Comparison of ENCODE assay signal across 9 mouse cellular contexts in the genomic region with DNA sequence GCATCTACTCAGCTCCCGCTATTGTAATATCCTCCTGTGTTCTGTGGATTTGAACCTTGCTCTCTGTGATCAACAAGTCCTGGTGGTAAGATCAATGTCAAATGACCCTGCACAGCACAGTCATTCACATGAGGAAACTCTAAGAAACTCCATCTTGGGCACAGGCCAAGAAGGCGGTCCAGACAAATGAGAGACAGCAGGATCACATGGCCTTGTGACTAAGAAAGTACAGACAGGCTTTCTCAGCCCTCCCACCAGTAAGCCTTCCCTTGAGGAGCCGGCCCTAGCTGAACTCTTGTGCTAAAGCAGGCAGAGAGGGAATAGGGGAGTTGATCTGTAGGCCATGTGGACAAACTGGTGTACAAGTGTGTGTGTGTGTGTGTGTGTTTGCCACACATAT. TPM values are rescaled to one million over a fixed set of nuclear protein-coding genes. Genes with fewer than 3 reads are reported as not detected.
DNase-seq lines count a peak whose midpoint lies in the region; ATAC-seq lines count a peak whose summit lies in the region.
"Had no signal": no experiment of that assay in that cellular context is flagged by ENCODE, and none has a peak within 500 bp of the region (broad histone marks: within the 10 kb centered on the region; RNA-seq: fewer than 3 reads in every experiment).

No protein-coding gene starts in this region.

- no peak overlapping the region for H3K9ac ChIP-seq in intestine, embryonic 16.5 days (ENCODE audit: low read depth, low read length)
- H3K9ac ChIP-seq: liver, embryonic 15.5 days had no signal

- H3K36me3 ChIP-seq in intestine, embryonic 16.5 days (ENCODE audit: control insufficient read depth, insufficient read depth, low read length): no peaks in the 10 kb centered on the region
- H3K36me3 ChIP-seq: liver, embryonic 15.5 days had no signal

- DNase-seq in left cerebral cortex, postnatal 4 days: peak; percentile 24
- DNase-seq in left cerebral cortex, adult 8-10 months (ENCODE audit: low spot score in 2 of 2): no peak
- DNase-seq in brain, adult 2 months (ENCODE audit: low read depth, low spot score): peak; percentile 58
- peak; percentile 85 for DNase-seq in lung, postnatal 36 days
- no peak for DNase-seq in cerebellum, adult 11 months

- peak; percentile 59 for ATAC-seq in intestine, embryonic 16.5 days
- no peak for ATAC-seq in erythroid progenitor cell, adult 5-6 weeks (replicated peaks; ENCODE audit: low FRiP score, poor library complexity, severe bottlenecking)
- ATAC-seq in megakaryocyte, adult 5-6 weeks (ENCODE audit: poor library complexity, severe bottlenecking): no peak

- H3K4me3 ChIP-seq in intestine, embryonic 16.5 days (ENCODE audit: low read length): no peak overlapping the region
- H3K4me3 ChIP-seq: liver, embryonic 15.5 days had no signal

- WGBS in intestine, embryonic 16.5 days: 66% methylated on average over 3 of the region's 3 CpGs

- intact Hi-C loops in left cerebral cortex, postnatal 4 days (cut with DNase I): no loop called here

- H3K4me1 ChIP-seq in intestine, embryonic 16.5 days (ENCODE audit: control insufficient read depth, insufficient read depth, low read length): no peaks in the 10 kb centered on the region
- H3K4me1 ChIP-seq: liver, embryonic 15.5 days had no signal

- H3K27ac ChIP-seq in intestine, embryonic 16.5 days (ENCODE audit: low read length): no peak overlapping the region
- H3K27ac ChIP-seq: liver, embryonic 15.5 days had no signal

- no peaks in the 10 kb centered on the region for H3K9me3 ChIP-seq in intestine, embryonic 16.5 days (ENCODE audit: control insufficient read depth, low read length)
- H3K9me3 ChIP-seq: liver, embryonic 15.5 days had no signal

- no peaks in the 10 kb centered on the region for H3K27me3 ChIP-seq in intestine, embryonic 16.5 days (replicated peaks; ENCODE audit: control insufficient read depth, insufficient read depth, low read length)
- H3K27me3 ChIP-seq: liver, embryonic 15.5 days had no signal

- H3K4me2 ChIP-seq in intestine, embryonic 16.5 days (ENCODE audit: low read depth, low read length): no peak overlapping the region
- H3K4me2 ChIP-seq: liver, embryonic 15.5 days had no signal

RNA-seq across cellular contexts. Expression of gene Ptprm, which starts 49.4 kb away (rescaled TPM):
- total RNA-seq in left cerebral cortex, postnatal 4 days (2021): 10 to 100 TPM; 39.6 to 43.9 TPM
- total RNA-seq in left cerebral cortex, adult 8-10 months (2022): 10 to 100 TPM; 41.9 to 47.3 (median 44.4) TPM
- 7.0 and 8.5 TPM in 2 replicates for polyA plus RNA-seq in intestine, embryonic 16.5 days (2015; fragmentation: Nextera tagmentation; extraction: Ambion mirVana)
- total RNA-seq in erythroid progenitor cell, adult 5-6 weeks (2015; ENCODE audit: low replicate concordance): 1.3 and 2.9 TPM in 2 replicates
- 1.4 TPM in 2 replicates for total RNA-seq in erythroid progenitor cell, adult 5-6 weeks (2017; ENCODE audit: low replicate concordance)
- total RNA-seq in megakaryocyte, adult 5-6 weeks (2015): 0.14 TPM in 1 of 2 replicates, not detected in the other
- total RNA-seq in megakaryocyte, adult 5-6 weeks (2017): 0.04 and 0.22 TPM in 2 replicates

Comparison
In these comparisons a context has a peak if more than half of its experiments do, and no peak if none do; other contexts are left out.
1. DNase-seq: peak in left cerebral cortex, postnatal 4 days (single experiment), brain, adult 2 months (single experiment) and lung, postnatal 36 days (single experiment); none in left cerebral cortex, adult 8-10 months (0 of 2) and cerebellum, adult 11 months (single experiment).
2. RNA of gene Ptprm, which starts 49.4 kb away (total RNA-seq): 41.9 to 47.3 TPM in left cerebral cortex, adult 8-10 months and 39.6 to 43.9 TPM in left cerebral cortex, postnatal 4 days; 1.3 to 2.9 TPM in erythroid progenitor cell, adult 5-6 weeks and 0.04 to 0.22 TPM in megakaryocyte, adult 5-6 weeks; every median in the first group is over 10 times any median in the second.